Mouse (Mus musculus): ENCODE measurements at regions not wholly inside any gene's neighbourhood (a gene's known extent, or its start where the extent isn't known, plus 50 kb on each side); places are given as distances from the start of the nearest gene placed in this dataset.

GRCm38 (mm10) chr14:76964046-76964445 is 72.5 kb upstream of the Ccdc122 start:
- TF ChIP-seq CTCF (IDR thresholded peaks at IDR 0.05; ENCODE audit: low read depth): no peak
- H3K9ac ChIP-seq: no peak overlapping the region
- H3K4me3 ChIP-seq (ENCODE audit: low read depth, low read length): no peak overlapping the region
- ATAC-seq (no peak), DNase-seq (no peak)
- no peak overlapping the region for H3K4me2 ChIP-seq (ENCODE audit: low read depth)
- no peaks in the 10 kb centered on the region for H3K9me3 ChIP-seq (ENCODE audit: low read length)
- 82% methylated on average over 5 of the region's 5 CpGs for WGBS
- H3K27ac ChIP-seq (ENCODE audit: low read depth, low read length): no peak overlapping the region
- no peaks in the 10 kb centered on the region for H3K4me1 ChIP-seq (ENCODE audit: insufficient read depth)
- H3K36me3 ChIP-seq (ENCODE audit: insufficient read depth): no peaks in the 10 kb centered on the region
- H3K27me3 ChIP-seq (ENCODE audit: insufficient read depth, low read length): no peaks in the 10 kb centered on the region

GRCm38 (mm10) chr14:76958875-76959274 is 77.7 kb upstream of the Ccdc122 start:
- ATAC-seq (no peak), DNase-seq (no peak)
- TF ChIP-seq CTCF (IDR thresholded peaks at IDR 0.05; ENCODE audit: low read depth): no peak
- 59% methylated on average over 10 of the region's 10 CpGs for WGBS
- Histone ChIP-seq H3K4me3 (ENCODE audit: low read depth, low read length) (no peak overlapping the region), H3K9me3 (ENCODE audit: low read length) (no peaks in the 10 kb centered on the region), H3K27me3 (ENCODE audit: insufficient read depth, low read length) (no peaks in the 10 kb centered on the region), H3K4me2 (ENCODE audit: low read depth) (no peak overlapping the region), H3K27ac (ENCODE audit: low read depth, low read length) (no peak overlapping the region), H3K4me1 (ENCODE audit: insufficient read depth) (no peaks in the 10 kb centered on the region), H3K9ac (no peak overlapping the region), H3K36me3 (ENCODE audit: insufficient read depth) (no peaks in the 10 kb centered on the region)

GRCm38 (mm10) chr14:76957136-76957535 is 79.4 kb upstream of the Ccdc122 start:
- ATAC-seq (no peak), DNase-seq (no peak)
- Histone ChIP-seq H3K4me3 (ENCODE audit: low read depth, low read length) (no peak overlapping the region), H3K4me2 (ENCODE audit: low read depth) (no peak overlapping the region), H3K36me3 (ENCODE audit: insufficient read depth) (no peaks in the 10 kb centered on the region), H3K9me3 (ENCODE audit: low read length) (no peaks in the 10 kb centered on the region), H3K27me3 (ENCODE audit: insufficient read depth, low read length) (no peaks in the 10 kb centered on the region), H3K4me1 (ENCODE audit: insufficient read depth) (no peaks in the 10 kb centered on the region), H3K9ac (no peak overlapping the region), H3K27ac (ENCODE audit: low read depth, low read length) (no peak overlapping the region)
- no peak for TF ChIP-seq CTCF (IDR thresholded peaks at IDR 0.05; ENCODE audit: low read depth)
- 59% methylated on average over 2 of the region's 2 CpGs for WGBS

GRCm38 (mm10) chr14:76953171-76953570 is 83.4 kb upstream of the Ccdc122 start:
- H3K9me3 ChIP-seq (ENCODE audit: low read length): no peaks in the 10 kb centered on the region
- TF ChIP-seq CTCF (IDR thresholded peaks at IDR 0.05; ENCODE audit: low read depth): no peak

GRCm38 (mm10) chr14:76951450-76951849 is 85.1 kb upstream of the Ccdc122 start:
- H3K9me3 ChIP-seq (ENCODE audit: low read length): no peaks in the 10 kb centered on the region
- H3K27me3 ChIP-seq (ENCODE audit: insufficient read depth, low read length): no peaks in the 10 kb centered on the region
- WGBS: 41% methylated on average over 4 of the region's 4 CpGs
- no peak overlapping the region for H3K4me2 ChIP-seq (ENCODE audit: low read depth)
- no peak overlapping the region for H3K9ac ChIP-seq
- H3K36me3 ChIP-seq (ENCODE audit: insufficient read depth): no peaks in the 10 kb centered on the region
- no peak overlapping the region for H3K27ac ChIP-seq (ENCODE audit: low read depth, low read length)
- ATAC-seq (peak; percentile 42), DNase-seq (peak; percentile 46)
- H3K4me3 ChIP-seq (ENCODE audit: low read depth, low read length): no peak overlapping the region
- 0 out of 2 replicates have a peak, but pooled peaks cover 4% of the 10 kb centered on the region for H3K4me1 ChIP-seq (ENCODE audit: insufficient read depth)
- TF ChIP-seq CTCF (IDR thresholded peaks at IDR 0.05; ENCODE audit: low read depth): no peak

More at GRCm38 (mm10) chr14:76953171-76953570, 83.4 kb upstream of the Ccdc122 start:
- Histone ChIP-seq H3K27me3 (ENCODE audit: insufficient read depth, low read length) (no peaks in the 10 kb centered on the region), H3K36me3 (ENCODE audit: insufficient read depth) (no peaks in the 10 kb centered on the region), H3K4me2 (ENCODE audit: low read depth) (no peak overlapping the region), H3K27ac (ENCODE audit: low read depth, low read length) (no peak overlapping the region), H3K4me3 (ENCODE audit: low read depth, low read length) (no peak overlapping the region), H3K4me1 (ENCODE audit: insufficient read depth) (0 out of 2 replicates have a peak, but pooled peaks cover 4% of the 10 kb centered on the region), H3K9ac (no peak overlapping the region)
- no peak for ATAC-seq
- no peak for DNase-seq
- WGBS: 96% methylated on average over 2 of the region's 2 CpGs

DNA sequence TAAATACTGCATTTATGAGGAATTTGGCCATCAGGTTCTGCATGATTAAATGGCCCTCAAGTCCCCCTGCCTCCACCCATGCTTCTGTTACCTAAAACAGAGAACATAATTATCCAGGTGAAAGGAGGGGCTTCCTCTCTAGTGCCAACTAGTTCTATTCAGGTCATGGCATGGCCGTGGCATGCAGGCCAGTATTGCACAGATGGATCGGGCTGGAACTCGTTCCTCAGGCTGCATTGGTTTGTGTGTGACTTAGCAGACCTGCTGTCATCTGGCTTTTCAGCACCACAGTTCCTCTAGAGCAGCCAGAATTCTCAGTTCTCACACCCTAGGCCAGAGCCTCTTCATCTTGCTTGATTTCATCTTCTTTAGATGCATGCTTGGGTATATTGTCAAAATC is 87.2 kb upstream of the Ccdc122 start:
- 63% methylated on average over 3 of the region's 3 CpGs for WGBS
- Histone ChIP-seq H3K4me1 (ENCODE audit: insufficient read depth) (0 out of 2 replicates have a peak, but pooled peaks cover 4% of the 10 kb centered on the region), H3K36me3 (ENCODE audit: insufficient read depth) (no peaks in the 10 kb centered on the region), H3K9ac (no peak overlapping the region), H3K27me3 (ENCODE audit: insufficient read depth, low read length) (no peaks in the 10 kb centered on the region), H3K4me2 (ENCODE audit: low read depth) (no peak overlapping the region), H3K27ac (ENCODE audit: low read depth, low read length) (no peak overlapping the region), H3K9me3 (ENCODE audit: low read length) (no peaks in the 10 kb centered on the region), H3K4me3 (ENCODE audit: low read depth, low read length) (no peak overlapping the region)
- no peak for TF ChIP-seq CTCF (IDR thresholded peaks at IDR 0.05; ENCODE audit: low read depth)
- DNase-seq (no peak), ATAC-seq (no peak)

DNA sequence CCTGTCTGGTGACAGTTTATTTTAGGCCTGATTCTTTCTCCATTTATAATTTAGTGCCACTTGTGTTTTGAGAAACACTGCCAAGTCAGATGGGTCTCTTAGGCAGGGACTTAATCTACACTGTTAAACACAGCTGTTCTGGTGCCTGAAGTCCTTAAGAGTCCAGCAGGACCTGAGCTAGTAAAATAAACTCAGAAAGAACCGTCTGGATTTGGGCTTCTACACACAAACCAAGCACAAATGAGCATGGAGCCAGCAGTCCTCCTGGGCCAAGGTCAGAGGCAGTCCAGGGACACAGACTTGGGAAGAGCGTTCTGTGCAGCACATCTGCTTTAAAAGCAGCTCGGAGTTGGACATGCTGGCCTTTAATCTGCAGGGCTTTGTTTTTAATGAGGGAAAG is 87.6 kb upstream of the Ccdc122 start:
- DNase-seq: no peak
- Histone ChIP-seq H3K4me2 (ENCODE audit: low read depth) (no peak overlapping the region), H3K4me1 (ENCODE audit: insufficient read depth) (0 out of 2 replicates have a peak, but pooled peaks cover 4% of the 10 kb centered on the region), H3K36me3 (ENCODE audit: insufficient read depth) (no peaks in the 10 kb centered on the region), H3K27ac (ENCODE audit: low read depth, low read length) (no peak overlapping the region), H3K27me3 (ENCODE audit: insufficient read depth, low read length) (no peaks in the 10 kb centered on the region), H3K9me3 (ENCODE audit: low read length) (no peaks in the 10 kb centered on the region), H3K4me3 (ENCODE audit: low read depth, low read length) (no peak overlapping the region), H3K9ac (no peak overlapping the region)
- TF ChIP-seq CTCF (IDR thresholded peaks at IDR 0.05; ENCODE audit: low read depth): no peak
- WGBS: 40% methylated on average over 3 of the region's 3 CpGs
- no peak for ATAC-seq

All from forebrain, postnatal 0 days (tissue).